Mouse (Mus musculus) urinary bladder, adult 18-20 months (tissue): ENCODE results near the gene Kitl.

Experiments
- DNase-seq, 2 experiments: peaks; one replicate each; pipeline ENCODE4 v3.0.0; 2022; ENCODE audit warnings: low spot score in 2 of 2, mixed read lengths in 2 of 2

The Kitl gene

DNA sequence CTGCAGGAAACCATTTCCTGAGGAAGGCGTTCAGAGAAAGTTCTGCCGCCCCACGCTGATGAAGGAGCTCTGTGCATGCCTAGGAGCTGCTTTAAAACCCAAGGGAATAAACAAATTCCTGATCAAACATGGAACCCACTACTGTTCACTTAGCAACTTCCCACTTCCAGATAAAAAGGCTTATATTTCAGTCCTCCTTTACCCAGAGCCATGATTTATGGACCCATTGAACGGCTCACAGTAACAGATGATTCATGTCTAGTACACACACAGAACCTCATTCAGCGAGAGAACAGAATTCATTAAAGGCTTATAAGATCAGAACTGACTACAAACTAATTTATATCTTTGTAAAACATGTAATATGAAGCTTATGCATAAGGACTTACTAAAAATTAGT lies 109.0 kb downstream of the Kitl start:
- DNase-seq = no peak

DNA sequence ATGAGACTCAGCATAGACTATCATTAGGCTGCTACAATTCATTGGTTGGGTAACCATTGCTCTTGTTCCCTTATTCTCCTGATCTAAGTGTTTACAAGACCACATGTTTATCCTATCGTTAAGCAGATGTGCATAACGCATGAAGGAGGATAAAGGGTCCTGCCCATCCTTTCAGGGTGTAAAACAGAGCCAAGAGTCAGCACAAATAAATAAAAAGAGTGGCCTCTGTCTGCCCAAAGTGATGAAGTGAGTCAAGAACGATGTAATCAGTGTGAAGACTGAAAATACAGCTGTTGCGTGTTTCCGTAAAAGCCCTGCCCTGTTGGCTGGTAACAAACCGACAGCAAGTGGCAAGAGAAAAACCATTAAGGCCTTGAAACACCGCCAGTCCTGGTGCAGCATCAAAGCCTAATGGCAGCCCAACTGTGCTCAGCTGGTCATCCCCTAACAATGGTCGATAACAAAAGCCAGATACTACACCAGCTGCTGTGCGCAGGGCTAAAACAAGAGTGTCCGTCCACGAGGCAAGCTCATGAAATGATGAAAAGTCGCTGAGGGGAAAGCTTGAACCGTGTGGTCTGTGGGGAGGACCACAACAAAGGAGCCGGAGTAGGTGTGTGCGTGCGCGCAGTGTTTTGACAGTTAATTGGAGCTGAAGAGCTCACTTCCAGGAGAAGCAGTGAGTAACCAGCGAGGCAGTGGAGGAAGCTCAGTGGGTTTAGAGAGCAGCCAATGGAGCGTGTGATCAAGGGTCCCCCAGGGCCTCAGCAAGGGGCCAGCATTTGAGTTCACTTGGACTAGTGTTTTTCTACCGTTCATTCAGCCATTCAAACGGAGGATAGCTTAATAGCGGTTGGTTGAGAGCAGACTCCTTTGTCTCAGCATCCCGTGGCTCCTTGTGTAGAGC lies 112.7 kb downstream of the Kitl start:
- DNase-seq = no peak

DNA sequence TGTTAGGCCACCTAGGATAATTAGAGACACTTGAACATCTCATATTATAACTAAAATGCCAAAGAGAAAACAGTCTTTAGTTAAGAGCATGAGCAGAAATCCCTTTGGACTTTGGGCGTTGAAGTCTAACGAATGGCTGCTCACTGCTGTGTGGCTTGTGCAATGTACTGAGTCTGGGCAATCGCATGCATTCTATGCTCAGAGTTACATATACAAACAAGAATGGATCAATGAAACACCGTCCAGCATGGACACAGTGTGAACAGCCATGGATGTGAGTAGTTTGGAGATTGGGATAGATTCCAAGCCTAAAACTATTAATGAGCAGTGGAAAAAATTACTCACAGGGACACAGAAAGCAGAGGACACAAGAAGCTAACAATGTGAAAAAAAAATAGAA lies 116.2 kb downstream of the Kitl start:
- DNase-seq = no peak

DNA sequence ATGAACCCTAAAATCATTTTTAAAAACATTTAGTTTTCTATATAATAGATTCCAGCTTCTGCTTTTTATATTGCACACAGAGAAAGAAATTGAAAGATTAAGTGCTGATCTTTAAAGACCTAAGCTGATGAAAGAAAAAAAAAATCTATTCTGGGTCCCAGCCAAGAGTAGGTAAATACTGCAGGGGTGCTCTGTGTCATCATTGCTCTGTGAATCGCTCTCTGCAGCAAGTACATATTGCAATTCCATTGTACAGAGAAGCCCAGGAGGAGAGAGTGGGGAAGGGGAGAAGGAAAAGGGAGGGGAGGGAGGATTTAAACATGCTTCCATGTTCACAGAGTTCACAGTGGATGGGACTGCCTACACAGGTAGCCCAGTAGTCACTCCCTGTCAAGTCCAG lies 116.9 kb downstream of the Kitl start:
- DNase-seq = no peak

DNA sequence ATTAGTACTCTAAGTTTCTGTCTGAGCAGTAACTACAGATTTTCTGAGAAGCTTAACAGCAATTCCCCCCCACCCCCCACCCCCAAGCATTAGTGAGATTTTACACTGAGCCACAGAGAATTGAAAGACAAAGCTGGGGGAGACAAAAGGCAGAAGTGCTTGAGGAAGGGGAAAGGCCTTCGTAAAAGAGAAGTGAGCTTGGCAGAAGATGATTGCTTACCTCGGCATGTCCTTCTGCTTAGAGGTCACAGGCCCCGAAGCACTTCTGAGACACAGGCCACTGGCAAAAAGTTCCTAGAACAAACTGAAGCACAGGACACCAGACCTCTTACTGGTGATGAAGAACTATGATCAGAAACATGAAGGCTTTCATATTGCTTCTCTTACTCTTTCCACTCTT lies 123.1 kb downstream of the Kitl start:
- no peak for DNase-seq

DNA sequence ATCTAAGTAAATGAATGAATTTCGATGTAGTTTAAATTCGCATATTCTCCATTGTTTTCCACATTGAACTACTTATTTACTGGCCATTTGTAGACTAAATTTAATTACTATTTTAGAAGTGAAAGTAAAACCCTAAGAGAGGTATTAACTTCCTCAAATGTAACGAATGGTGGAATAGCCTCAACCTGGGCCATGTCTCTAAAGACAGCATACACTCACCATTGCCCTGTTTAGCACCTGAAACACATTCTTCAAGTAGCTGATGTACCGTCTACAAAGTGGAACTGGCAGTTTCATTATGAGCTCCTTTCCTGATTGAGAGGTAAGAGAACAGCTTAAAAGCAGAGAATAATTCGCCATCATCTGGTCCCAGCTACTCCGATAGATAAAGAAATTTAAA lies 132.7 kb downstream of the Kitl start:
- no peak for DNase-seq
